Mouse (Mus musculus) lung, adult 2 months (tissue): ENCODE results near the gene Prrt1.

Source experiments
- CTCF ChIP-seq: fragments of 200-500 bp; IDR thresholded peaks from 2 replicates; pipeline ENCODE4 v1.5.1; 2011; ENCODE audit warnings: mild to moderate bottlenecking, low read length, control low read depth; ENCODE audit not compliant: insufficient read depth
- POLR2A ChIP-seq: fragments of 200-500 bp; IDR thresholded peaks from 2 replicates; pipeline ENCODE4 v1.6.1; 2011; ENCODE audit warnings: low read depth, mild to moderate bottlenecking, control low read depth, low read length, borderline replicate concordance; ENCODE audit errors: extremely low read depth

DNA sequence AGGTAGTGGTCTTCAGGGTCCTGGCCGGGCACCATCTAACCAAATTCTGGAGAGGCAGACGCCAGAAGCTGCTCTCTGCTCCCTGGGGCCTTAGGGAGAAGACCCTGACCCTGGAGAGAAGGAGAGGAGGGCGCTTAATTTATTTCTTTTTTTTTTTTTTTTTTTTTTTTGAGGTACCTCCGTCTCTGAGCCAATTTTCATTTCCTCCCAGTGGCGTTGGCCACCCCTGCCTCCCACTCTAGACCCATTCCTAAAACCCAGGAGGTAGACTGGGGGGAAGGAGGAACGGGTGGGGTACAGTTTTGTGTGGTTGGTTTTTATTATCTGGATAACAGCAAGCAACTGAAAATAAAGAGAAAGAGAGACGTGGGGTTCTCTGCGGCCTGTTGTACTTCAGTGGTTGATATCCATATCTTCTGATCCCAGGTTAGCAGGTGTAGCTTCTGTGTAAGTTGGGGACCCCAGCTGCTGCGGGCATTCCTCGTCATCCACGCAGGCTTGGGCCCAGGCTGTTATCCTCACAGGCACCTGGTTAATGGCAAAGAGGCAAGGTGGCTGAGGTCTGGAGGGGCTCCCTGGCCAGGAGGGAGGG lies 16.2 kb upstream of the Prrt1 start:
- TF ChIP-seq CTCF = no peak
- no peak for TF ChIP-seq POLR2A
